Mouse (Mus musculus) thymus, adult 2 months (tissue): ENCODE measurements around the gene N6amt1.

Source experiments
- CTCF ChIP-seq: fragments of 200-500 bp; IDR thresholded peaks from 2 replicates; pipeline ENCODE4 v1.5.1; 2012; ENCODE audit warnings: mild to moderate bottlenecking, control low read depth, low read length, moderate library complexity, borderline replicate concordance; ENCODE audit not compliant: control insufficient read depth, poor library complexity, insufficient read depth; ENCODE audit errors: extremely low read depth
- POLR2A ChIP-seq: fragments of 200-500 bp; IDR thresholded peaks from 2 replicates; pipeline ENCODE4 v1.6.1; 2012; ENCODE audit warnings: mild to moderate bottlenecking, low read length, control low read depth, moderate library complexity; ENCODE audit not compliant: control insufficient read depth, poor library complexity, insufficient read depth; ENCODE audit errors: extremely low read depth

DNA sequence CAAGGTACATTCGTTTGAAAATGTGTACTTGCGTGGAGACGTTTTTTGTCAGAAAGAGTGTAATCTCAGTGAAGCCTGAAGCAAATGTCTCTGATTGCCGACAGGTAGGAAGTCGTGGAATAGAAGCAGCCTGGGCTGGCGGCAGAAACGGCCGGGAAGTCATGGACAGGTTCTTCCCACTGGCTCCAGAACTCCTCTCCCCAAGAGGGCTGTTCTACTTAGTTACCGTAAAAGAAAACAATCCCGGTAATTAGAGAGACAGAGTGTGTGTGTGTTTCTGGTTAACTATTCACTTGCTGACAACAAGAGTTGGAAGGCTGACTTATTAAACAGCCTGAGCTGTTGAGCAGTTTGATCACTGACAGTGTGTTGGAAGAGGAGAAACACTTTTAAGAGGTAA, 12.1 kb downstream of the N6amt1 start:
- TF ChIP-seq CTCF (no peak), POLR2A (no peak)
